Mouse (Mus musculus) urinary bladder, postnatal 4 days (tissue): ENCODE results near the gene Slc6a2.

Experiments
- DNase-seq, 2 experiments: peaks; one replicate each; pipeline ENCODE4 v3.0.0; 2021 to 2022; ENCODE audit warnings: low spot score in 2 of 2

The Slc6a2 gene

DNA sequence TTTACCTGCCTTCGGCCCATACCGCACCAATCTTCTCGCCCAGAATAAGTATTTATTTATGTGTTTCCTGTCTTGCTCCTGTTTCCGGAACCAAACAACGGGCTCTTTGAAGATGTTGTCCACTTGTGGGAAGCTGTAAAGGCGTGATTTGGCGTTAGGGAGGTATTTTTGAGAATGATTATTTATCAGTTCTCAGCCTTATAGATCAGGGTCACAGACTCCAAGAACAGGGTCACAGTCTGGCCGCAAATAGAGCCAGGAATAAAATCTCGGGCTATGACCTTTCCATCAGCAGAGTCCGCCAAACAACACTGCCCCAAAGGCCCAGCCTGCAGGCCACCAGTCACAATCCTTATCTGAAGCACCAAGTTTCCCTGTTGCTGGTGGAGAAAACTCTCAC is at the start of gene Slc6a2:
TSS of gene Slc6a2 (plus strand) at position 301 of the 400 bp plus-strand sequence.
- no peak for DNase-seq

- no peak for DNase-seq
Measured at GRCm38 (mm10) chr8:92911477-92911876, 48.4 kb upstream of the Slc6a2 start.

DNA sequence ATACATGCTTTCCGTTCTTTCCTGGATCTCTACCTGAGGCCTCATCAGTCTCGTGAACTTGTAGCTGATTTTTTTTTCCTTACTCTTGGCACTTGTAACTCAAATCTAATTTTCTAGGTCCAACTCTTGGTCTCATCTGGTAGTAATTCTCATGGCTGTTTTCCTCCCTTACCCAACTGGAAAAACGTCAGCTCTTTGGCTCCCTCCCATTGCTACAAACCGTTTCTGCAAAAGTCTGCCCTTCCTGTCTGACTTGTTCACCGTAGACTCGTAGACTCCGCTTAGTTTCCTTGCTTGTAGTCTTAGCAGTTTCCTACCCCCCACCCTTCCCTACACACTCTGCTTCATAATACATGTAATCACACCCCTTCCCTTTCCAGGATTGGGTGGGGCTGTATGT is 46.5 kb upstream of the Slc6a2 start:
- no peak for DNase-seq

- no peak for DNase-seq
Measured at GRCm38 (mm10) chr8:92916082-92916481, 43.8 kb upstream of the Slc6a2 start.

GRCm38 (mm10) chr8:92921768-92922167 is 38.1 kb upstream of the Slc6a2 start:
- DNase-seq: no peak

- DNase-seq: no peak
Measured at GRCm38 (mm10) chr8:92928986-92929385, 30.9 kb upstream of the Slc6a2 start.

DNA sequence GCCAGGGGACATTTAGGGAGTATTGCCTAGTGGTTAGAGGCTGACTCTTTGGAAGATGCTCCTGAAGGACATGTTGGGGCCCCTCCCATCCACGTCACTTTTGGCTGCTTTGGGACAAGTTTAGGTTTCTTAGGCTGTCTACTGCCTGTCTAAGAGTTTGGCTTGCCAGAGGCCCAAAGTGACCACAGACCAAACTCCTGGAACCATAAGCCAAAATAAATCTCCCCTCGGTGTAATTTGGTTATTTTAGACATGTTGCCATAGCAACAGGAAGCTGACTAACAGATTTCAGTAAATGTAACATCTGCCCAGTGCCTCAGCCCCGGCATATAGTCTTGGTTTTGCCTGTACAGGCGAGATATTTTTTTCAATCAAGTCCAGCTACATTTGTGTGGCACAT is 21.8 kb upstream of the Slc6a2 start:
- no peak for DNase-seq

DNA sequence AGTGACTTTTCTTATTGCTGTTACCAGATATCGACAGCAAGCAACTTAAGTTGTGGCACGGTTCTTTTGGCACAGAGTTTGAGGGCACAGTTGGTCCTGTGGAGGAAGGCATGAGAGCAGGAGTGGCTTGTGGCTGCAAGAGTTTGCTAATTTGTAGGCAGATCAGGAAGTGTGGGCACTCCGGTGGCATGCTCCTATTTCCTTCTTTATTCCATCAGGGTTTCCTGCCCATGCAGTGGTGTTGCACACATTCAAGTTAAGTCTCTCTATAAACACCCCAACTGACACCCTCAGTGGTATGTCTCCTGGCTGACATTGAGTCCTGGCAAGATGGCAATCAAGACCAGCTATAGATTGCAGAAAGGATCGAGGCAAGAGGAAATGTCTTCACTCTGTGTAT is 10.8 kb upstream of the Slc6a2 start:
- no peak for DNase-seq

- DNase-seq: no peak
Measured at GRCm38 (mm10) chr8:92950639-92951371, 9.1 kb upstream of the Slc6a2 start.

GRCm38 (mm10) chr8:92954044-92954443 is 5.8 kb upstream of the Slc6a2 start:
- no peak for DNase-seq

DNA sequence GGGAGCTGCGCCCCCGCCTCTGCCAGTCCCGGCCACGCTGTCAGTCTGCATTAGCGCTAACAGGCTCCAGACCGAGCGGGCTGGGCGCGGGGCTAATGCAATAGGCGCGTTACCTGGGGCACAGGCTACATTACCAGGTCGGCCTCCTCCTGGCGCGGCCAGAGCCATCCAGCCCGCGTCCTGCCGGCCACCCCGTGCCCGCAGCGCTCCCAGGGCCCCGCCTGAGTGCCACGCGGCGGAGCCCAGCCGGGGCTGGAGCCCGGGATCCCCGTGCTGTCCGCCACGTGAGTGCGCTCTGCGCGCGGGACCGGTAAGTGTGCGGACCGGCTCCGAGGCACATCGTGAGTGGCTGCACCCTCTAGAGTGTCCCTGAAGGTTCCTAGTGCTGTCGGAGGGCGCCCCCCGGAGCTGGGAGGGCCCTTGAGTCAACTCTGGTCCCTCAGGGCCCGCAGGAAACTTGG is 602 bp downstream of the Slc6a2 start:
- no peak for DNase-seq

DNA sequence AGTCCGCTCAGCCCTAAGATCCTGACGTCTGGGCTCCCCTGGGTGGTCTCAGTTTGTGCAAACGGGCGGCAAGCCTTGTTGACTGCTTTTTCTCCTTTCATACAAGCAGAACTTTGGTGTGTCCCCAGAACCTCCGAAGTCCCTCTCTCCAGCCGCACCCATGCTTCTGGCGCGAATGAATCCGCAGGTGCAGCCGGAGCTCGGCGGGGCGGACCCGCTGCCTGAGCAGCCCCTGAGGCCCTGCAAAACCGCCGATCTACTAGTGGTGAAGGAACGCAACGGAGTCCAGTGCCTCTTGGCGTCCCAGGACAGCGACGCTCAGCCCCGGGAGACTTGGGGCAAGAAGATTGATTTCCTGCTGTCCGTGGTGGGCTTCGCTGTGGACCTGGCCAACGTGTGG is 1.2 kb downstream of the Slc6a2 start:
- DNase-seq: no peak

DNA sequence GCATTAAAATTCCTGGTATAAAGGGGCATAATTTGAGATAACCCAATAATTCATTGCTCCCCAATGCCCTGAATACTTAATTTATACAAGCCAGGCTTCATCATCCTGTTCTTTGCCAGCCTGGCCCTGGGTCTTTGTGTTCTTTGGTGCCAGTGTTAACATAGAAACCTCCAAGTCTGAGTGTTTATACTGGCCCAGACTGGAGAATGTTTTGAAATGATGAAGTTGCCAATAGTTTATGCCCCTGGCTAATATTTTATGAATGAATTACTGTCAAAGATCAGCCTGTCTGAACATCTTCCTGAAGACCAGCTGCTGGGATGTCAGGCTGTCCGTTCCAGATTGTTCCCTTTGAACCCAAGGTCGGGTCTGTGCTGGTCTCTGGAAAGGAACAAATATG is 4.7 kb downstream of the Slc6a2 start:
- no peak for DNase-seq

- peak in 1 of 2 experiments; percentile 26 for DNase-seq
Measured at GRCm38 (mm10) chr8:92972949-92973348, 13.1 kb downstream of the Slc6a2 start.

DNA sequence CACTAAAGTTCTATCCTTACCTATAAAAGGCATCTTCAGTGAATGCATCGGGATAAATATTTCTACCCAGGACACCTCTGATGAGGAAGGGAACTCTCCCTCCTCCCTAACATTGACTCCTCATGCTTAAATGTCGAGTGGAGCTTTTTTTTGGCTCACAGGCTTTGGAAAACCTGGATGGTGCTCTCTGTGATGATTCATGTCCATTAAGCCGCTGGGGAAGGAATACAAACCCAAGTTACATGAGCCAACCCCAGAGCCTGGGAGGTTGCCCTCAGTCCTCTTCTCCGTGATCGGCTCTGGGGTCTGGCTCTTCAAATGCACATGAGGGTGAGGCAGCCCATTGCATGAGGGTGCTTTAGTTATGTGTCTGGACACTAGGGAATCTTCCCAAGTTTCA is 16.8 kb downstream of the Slc6a2 start:
- no peak for DNase-seq

- DNase-seq: no peak
Measured at GRCm38 (mm10) chr8:92982491-92982890, 22.6 kb downstream of the Slc6a2 start.

DNA sequence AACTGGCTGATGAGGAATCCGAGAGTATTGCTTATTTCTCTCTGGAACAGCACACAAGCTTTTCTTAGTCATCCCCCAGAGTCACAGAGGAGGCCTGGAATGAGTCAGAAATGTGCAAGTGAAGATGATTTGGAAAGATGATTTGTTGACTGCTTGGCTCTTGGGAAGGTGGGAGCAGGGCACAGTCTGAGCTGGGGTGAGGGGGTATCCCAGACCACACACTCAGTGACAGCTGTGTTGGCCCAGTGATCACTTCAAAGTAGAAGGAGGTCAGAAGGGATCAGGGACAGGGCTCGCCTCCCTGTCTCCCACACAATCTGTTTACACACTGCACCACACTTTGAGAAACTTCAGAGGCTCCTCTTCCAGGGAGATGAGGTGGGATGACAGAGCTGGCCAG is 24.5 kb downstream of the Slc6a2 start:
- DNase-seq: no peak

DNA sequence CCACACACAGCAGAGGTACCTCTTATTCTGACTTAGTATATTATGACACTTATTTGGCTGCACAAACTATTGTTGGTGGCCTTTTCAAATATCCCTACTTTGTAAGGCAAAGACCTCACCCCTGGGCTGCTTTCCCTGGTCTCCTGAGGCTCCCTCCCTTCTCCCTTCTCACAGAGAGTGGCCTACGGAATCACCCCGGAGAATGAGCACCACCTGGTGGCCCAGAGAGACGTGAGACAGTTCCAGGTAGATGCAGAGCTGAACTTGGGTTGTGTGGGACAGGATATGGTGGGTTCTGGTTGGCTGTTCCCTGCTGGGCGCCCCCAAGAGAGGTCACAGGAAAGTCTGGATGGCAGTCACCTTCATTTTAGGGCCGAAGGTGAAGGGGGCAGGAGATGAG is 37.0 kb downstream of the Slc6a2 start:
- peak in 1 of 2 experiments; percentile 66 for DNase-seq

DNA sequence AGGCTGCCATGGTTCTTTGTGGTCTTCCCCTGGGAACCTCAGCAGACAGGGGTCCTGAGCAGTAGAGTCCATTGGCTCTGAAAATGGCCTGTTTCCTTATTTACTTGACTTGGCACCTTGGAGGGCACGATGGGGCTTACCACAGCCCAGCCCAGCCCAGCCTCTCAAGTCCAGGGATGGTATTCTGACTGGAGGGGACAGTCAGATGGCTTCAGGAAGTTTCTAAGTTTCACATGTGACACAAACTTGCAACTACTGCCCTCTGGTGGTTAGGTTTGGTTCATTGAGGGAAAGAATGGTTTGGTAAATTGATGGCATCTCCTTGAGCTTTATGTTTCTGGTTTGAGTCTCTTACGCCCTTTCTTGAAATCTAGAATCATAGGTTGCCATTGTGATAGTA is 38.7 kb downstream of the Slc6a2 start:
- DNase-seq: no peak

DNA sequence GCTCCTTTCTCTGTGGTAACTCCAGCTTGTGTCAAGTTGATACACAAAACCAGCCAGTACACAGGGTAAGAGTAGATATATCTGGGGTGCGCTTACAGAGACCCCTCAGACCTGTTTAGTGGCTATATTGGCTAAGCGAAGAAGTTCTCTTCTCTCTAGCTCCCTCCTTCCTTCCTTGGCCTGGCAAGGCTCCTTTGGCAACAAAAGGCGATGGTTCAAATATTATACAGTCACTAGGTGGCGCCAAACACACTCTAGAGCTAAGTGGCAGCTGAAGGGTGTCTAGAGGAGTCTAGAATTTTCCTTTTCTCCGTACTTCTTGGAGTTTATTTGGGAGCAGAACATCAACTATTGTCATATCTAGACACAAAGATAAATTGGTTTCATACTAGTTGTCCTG is 50.4 kb downstream of the Slc6a2 start:
- DNase-seq: no peak

- DNase-seq: peak; percentile 52 to 87
Measured at GRCm38 (mm10) chr8:93011439-93011838, 51.6 kb downstream of the Slc6a2 start.

DNA sequence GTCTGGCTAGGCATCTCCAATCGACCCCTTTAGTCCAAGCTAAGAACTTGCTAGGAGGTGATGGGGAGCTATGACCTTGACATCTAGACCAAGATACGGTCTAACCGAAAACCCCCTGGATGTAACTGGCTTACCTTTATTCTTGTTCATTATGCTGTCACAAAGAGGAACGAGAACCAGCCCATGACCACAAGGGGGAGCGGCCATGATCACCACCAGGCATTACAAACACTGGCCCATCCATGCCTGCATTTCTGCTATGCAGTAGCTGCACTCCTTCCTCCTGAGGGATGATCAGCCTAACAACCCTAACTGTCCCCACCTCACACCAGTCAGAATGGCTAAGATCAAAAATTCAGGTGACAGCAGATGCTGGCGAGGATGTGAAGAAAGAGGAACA is 52.3 kb downstream of the Slc6a2 start:
- no peak for DNase-seq

GRCm38 (mm10) chr8:93014300-93014699 is 54.4 kb downstream of the Slc6a2 start:
- no peak for DNase-seq

- DNase-seq: no peak
Measured at GRCm38 (mm10) chr8:93021738-93022137, 61.9 kb downstream of the Slc6a2 start.
